In genomic region chr6:39434886-39435492, GRCm38 (mm10) we compare ENCODE assay signal across 14 mouse cellular contexts. TPM values are rescaled to one million over a fixed set of nuclear protein-coding genes. Genes with fewer than 3 reads are reported as not detected.
DNase-seq lines count a peak whose midpoint lies in the region; ATAC-seq and TF ChIP-seq lines count a peak whose summit lies in the region.
"Had no signal": no experiment of that assay in that cellular context is flagged by ENCODE, and none has a peak within 500 bp of the region (broad histone marks: within the 10 kb centered on the region; RNA-seq: fewer than 3 reads in every experiment).

No protein-coding gene starts in this region.

- no peaks in the 10 kb centered on the region for H3K27me3 ChIP-seq in ES-Bruce4 (ENCODE audit: control insufficient read depth, insufficient read depth, low read length, poor library complexity, severe bottlenecking)
- no peaks in the 10 kb centered on the region for H3K27me3 ChIP-seq in intestine, embryonic 15.5 days (replicated peaks)
- H3K27me3 ChIP-seq in midbrain, embryonic 14.5 days (ENCODE audit: control insufficient read depth, insufficient read depth, low read length), result no peaks in the 10 kb centered on the region

- H3K4me3 ChIP-seq in ES-Bruce4 (ENCODE audit: low read depth, low read length), result no peak overlapping the region
- no peak overlapping the region for H3K4me3 ChIP-seq in intestine, embryonic 15.5 days (replicated peaks)
- H3K4me3 ChIP-seq in midbrain, embryonic 14.5 days (replicated peaks; ENCODE audit: low read depth, low read length), result no peak overlapping the region

- H3K36me3 ChIP-seq in ES-Bruce4 (ENCODE audit: control insufficient read depth, insufficient read depth, low read length, poor library complexity, severe bottlenecking), result no peaks in the 10 kb centered on the region
- H3K36me3 ChIP-seq in intestine, embryonic 15.5 days, result no peaks in the 10 kb centered on the region
- H3K36me3 ChIP-seq in midbrain, embryonic 14.5 days (ENCODE audit: control insufficient read depth, insufficient read depth, low read length), result no peaks in the 10 kb centered on the region

- H3K4me2 ChIP-seq in intestine, embryonic 15.5 days (replicated peaks), result no peak overlapping the region
- H3K4me2 ChIP-seq in midbrain, embryonic 14.5 days (ENCODE audit: low read length), result no peak overlapping the region
- H3K4me2 ChIP-seq: lung, embryonic 14.5 days had no signal

- peak; percentile 87 for DNase-seq in R1 (ENCODE audit: low read depth, low spot score)
- peak; percentile 20 for DNase-seq in midbrain, embryonic 14.5 days
- no peak for DNase-seq in gastrocnemius, postnatal 14 days
- no peak for DNase-seq in thymus, postnatal 0 days (ENCODE audit: low spot score)
- no peak for DNase-seq in urinary bladder, postnatal 14 days (ENCODE audit: low spot score)
- no peak for DNase-seq in left cerebral cortex, adult 9 months (ENCODE audit: low spot score in 2 of 2)
- DNase-seq: cerebellum, postnatal 36 days; kidney, postnatal 25 days; lung, embryonic 14.5 days; thymus, postnatal 36 days had no signal

- TF ChIP-seq POLR2A in ES-Bruce4 (IDR thresholded peaks at IDR 0.05; ENCODE audit: insufficient read depth, low read length), result no peak

- H3K9ac ChIP-seq in ES-Bruce4 (ENCODE audit: low read depth, poor library complexity, severe bottlenecking), result no peak overlapping the region
- no peak overlapping the region for H3K9ac ChIP-seq in intestine, embryonic 15.5 days
- no peak overlapping the region for H3K9ac ChIP-seq in midbrain, embryonic 14.5 days (replicated peaks; ENCODE audit: low read length)
- H3K9ac ChIP-seq: lung, embryonic 14.5 days had no signal

- peak overlapping the region; percentile 66 for H3K27ac ChIP-seq in ES-Bruce4 (ENCODE audit: insufficient read depth, low read length)
- H3K27ac ChIP-seq in intestine, embryonic 15.5 days, result no peak overlapping the region
- H3K27ac ChIP-seq in midbrain, embryonic 14.5 days (replicated peaks; ENCODE audit: low read depth, low read length), result no peak overlapping the region

- WGBS in intestine, embryonic 15.5 days, result 70% methylated on average over 2 of the region's 2 CpGs
- WGBS in midbrain, embryonic 14.5 days, result 5% methylated on average over 2 of the region's 2 CpGs

- H3K4me1 ChIP-seq in ES-Bruce4 (ENCODE audit: control insufficient read depth, insufficient read depth, low read length), result peaks cover 10% of the 10 kb centered on the region
- no peaks in the 10 kb centered on the region for H3K4me1 ChIP-seq in intestine, embryonic 15.5 days (replicated peaks)
- H3K4me1 ChIP-seq in midbrain, embryonic 14.5 days (ENCODE audit: control insufficient read depth, insufficient read depth, low read length), result no peaks in the 10 kb centered on the region

- peak; percentile 39 for ATAC-seq in intestine, embryonic 15.5 days
- no peak for ATAC-seq in midbrain, embryonic 14.5 days (ENCODE audit: low FRiP score, low TSS enrichment)
- ATAC-seq: activated CD4-positive, CD25-positive, alpha-beta regulatory T cell, adult 4 months had no signal

- intact Hi-C loops in gastrocnemius, postnatal 14 days (cut with DNase I; ENCODE audit: low total_unique reads), result no loop called here

- TF ChIP-seq CTCF in ES-Bruce4 (IDR thresholded peaks at IDR 0.05; ENCODE audit: low read depth, low read length), result no peak

- TF ChIP-seq EP300 in ES-Bruce4 (IDR thresholded peaks at IDR 0.05; ENCODE audit: insufficient read depth, low read depth, low read length), result peak; percentile 80

- no peaks in the 10 kb centered on the region for H3K9me3 ChIP-seq in ES-Bruce4 (replicated peaks; ENCODE audit: control insufficient read depth, insufficient read depth, low read length, poor library complexity, severe bottlenecking)
- no peaks in the 10 kb centered on the region for H3K9me3 ChIP-seq in intestine, embryonic 15.5 days
- H3K9me3 ChIP-seq in midbrain, embryonic 14.5 days (ENCODE audit: control insufficient read depth, low read length), result no peaks in the 10 kb centered on the region

RNA-seq across cellular contexts. Expression of gene Mkrn1, which starts 14.7 kb away (rescaled TPM):
- polyA plus RNA-seq in ES-Bruce4 (2011; ENCODE audit: insufficient read depth, insufficient read length, low read depth, missing spikeins), result 350 and 361 TPM in 2 replicates
- 59.3 and 64.8 TPM in 2 replicates for polyA plus RNA-seq in intestine, embryonic 15.5 days (2015; fragmentation: Nextera tagmentation; extraction: Ambion mirVana)
- polyA plus RNA-seq in midbrain, embryonic 14.5 days (2014; fragmentation: Nextera tagmentation; extraction: Ambion mirVana), result 244 and 294 TPM in 2 replicates
- 10 to 100 TPM; 25.0 to 26.7 TPM for total RNA-seq in gastrocnemius, postnatal 14 days (2021)
- 80.3 and 91.5 TPM in 2 replicates for polyA plus RNA-seq in thymus, postnatal 0 days (2015; fragmentation: Nextera tagmentation; extraction: Ambion mirVana)

RNA-seq across cellular contexts. Expression of gene Rab19, which starts 54.0 kb away (rescaled TPM):
- 0.90 and 1.3 TPM in 2 replicates for polyA plus RNA-seq in ES-Bruce4 (2011; ENCODE audit: insufficient read depth, insufficient read length, low read depth, missing spikeins)
- polyA plus RNA-seq in intestine, embryonic 15.5 days (2015; fragmentation: Nextera tagmentation; extraction: Ambion mirVana), result 6.1 and 8.1 TPM in 2 replicates
- 0.17 TPM in 1 of 2 replicates, not detected in the other for polyA plus RNA-seq in midbrain, embryonic 14.5 days (2014; fragmentation: Nextera tagmentation; extraction: Ambion mirVana)
- total RNA-seq in gastrocnemius, postnatal 14 days (2021), result not detected
- polyA plus RNA-seq in thymus, postnatal 0 days (2015; fragmentation: Nextera tagmentation; extraction: Ambion mirVana), result 22.3 and 24.9 TPM in 2 replicates
- total RNA-seq: left cerebral cortex, postnatal 14 days had no signal

RNA-seq across cellular contexts. Expression of gene Slc37a3, which starts 57.5 kb away (rescaled TPM):
- polyA plus RNA-seq in ES-Bruce4 (2011; ENCODE audit: insufficient read depth, insufficient read length, low read depth, missing spikeins), result 49.6 and 52.7 TPM in 2 replicates
- polyA plus RNA-seq in intestine, embryonic 15.5 days (2015; fragmentation: Nextera tagmentation; extraction: Ambion mirVana), result 35.6 and 38.2 TPM in 2 replicates
- polyA plus RNA-seq in midbrain, embryonic 14.5 days (2014; fragmentation: Nextera tagmentation; extraction: Ambion mirVana), result 58.4 and 69.3 TPM in 2 replicates
- total RNA-seq in gastrocnemius, postnatal 14 days (2021), result 10 to 100 TPM; 12.9 to 19.1 TPM
- 26.4 and 32.1 TPM in 2 replicates for polyA plus RNA-seq in thymus, postnatal 0 days (2015; fragmentation: Nextera tagmentation; extraction: Ambion mirVana)

Comparison
In these comparisons a context has a peak if more than half of its experiments do, and no peak if none do; other contexts are left out.
1. DNase-seq: peak in R1 (single experiment) and midbrain, embryonic 14.5 days (single experiment); none in gastrocnemius, postnatal 14 days (single experiment), thymus, postnatal 0 days (single experiment), urinary bladder, postnatal 14 days (single experiment) and left cerebral cortex, adult 9 months (0 of 2).